Mouse (Mus musculus) heart, embryonic 11.5 days (tissue): ENCODE results near the gene Defa23. TPM values are rescaled to one million over a fixed set of nuclear protein-coding genes. Genes with fewer than 3 reads are reported as not detected.
"Not testable (repeated sequence)": the region's sequence is repeated elsewhere in the genome, so short reads cannot be mapped to it uniquely, and the experiment has no call there.

Experiments used
- ATAC-seq: fragments of 200-750 bp; cut with Nextera tagmentation; replicated peaks from 2 replicates; pipeline ENCODE4 v1.8.0; 2017; ENCODE audit warnings: moderate library complexity; ENCODE audit not compliant: insufficient number of reproducible peaks, low FRiP score, low TSS enrichment
- H3K27ac ChIP-seq: fragments of 300-500 bp; sonication (generic); 2 replicates; pipeline ENCODE4 v1.5.1; 2014; ENCODE audit warnings: mild to moderate bottlenecking, low read depth, low read length
- H3K27me3 ChIP-seq: fragments of 300-500 bp; sonication (generic); 2 replicates; pipeline ENCODE4 v1.6.1; 2014; ENCODE audit warnings: mild to moderate bottlenecking, low read length, mixed read lengths; ENCODE audit not compliant: control insufficient read depth, insufficient read depth
- H3K36me3 ChIP-seq: fragments of 300-500 bp; sonication (generic); 2 replicates; pipeline ENCODE4 v1.6.1; 2014; ENCODE audit warnings: mild to moderate bottlenecking, low read length, moderate library complexity, mixed read lengths; ENCODE audit not compliant: control insufficient read depth, insufficient read depth
- H3K4me1 ChIP-seq: fragments of 300-500 bp; sonication (generic); 2 replicates; pipeline ENCODE4 v1.6.1; 2014; ENCODE audit warnings: low read length; ENCODE audit not compliant: control insufficient read depth, insufficient read depth
- H3K4me2 ChIP-seq: fragments of 300-500 bp; sonication (generic); 2 replicates; pipeline ENCODE4 v1.6.1; 2014; ENCODE audit warnings: mild to moderate bottlenecking, moderate library complexity
- H3K4me3 ChIP-seq: fragments of 300-500 bp; sonication (generic); 2 replicates; pipeline ENCODE4 v1.5.1; 2014; ENCODE audit warnings: low read depth, low read length
- H3K9ac ChIP-seq: fragments of 300-500 bp; sonication (generic); 2 replicates; pipeline ENCODE4 v1.6.1; 2014; ENCODE audit warnings: mild to moderate bottlenecking, low read depth, low read length, moderate library complexity
- H3K9me3 ChIP-seq: fragments of 300-500 bp; sonication (generic); replicated peaks from 2 replicates; pipeline ENCODE4 v1.6.1; 2016; ENCODE audit warnings: low read length; ENCODE audit not compliant: control insufficient read depth
- WGBS: fragments of 180-500 bp; shearing (Covaris S2); extraction: QIAGEN DNeasy Blood & Tissue Kit; methylation state at CpG from one replicate; pipeline ENCODE4 v1.1.7; 2014; ENCODE audit not compliant: insufficient replicate concordance; 5-methylcytosine and 5-hydroxymethylcytosine counted together
- polyA plus RNA-seq: library from polyadenylated mRNA; unstranded; fragments of >200 nt; fragmentation: Nextera tagmentation; extraction: Ambion mirVana; gene quantifications from 2 replicates; pipeline ENCODE4 v1.2.1, GENCODE M21; 2014

Gene Defa23
- polyA plus RNA-seq = not detected in 2 replicates

DNA sequence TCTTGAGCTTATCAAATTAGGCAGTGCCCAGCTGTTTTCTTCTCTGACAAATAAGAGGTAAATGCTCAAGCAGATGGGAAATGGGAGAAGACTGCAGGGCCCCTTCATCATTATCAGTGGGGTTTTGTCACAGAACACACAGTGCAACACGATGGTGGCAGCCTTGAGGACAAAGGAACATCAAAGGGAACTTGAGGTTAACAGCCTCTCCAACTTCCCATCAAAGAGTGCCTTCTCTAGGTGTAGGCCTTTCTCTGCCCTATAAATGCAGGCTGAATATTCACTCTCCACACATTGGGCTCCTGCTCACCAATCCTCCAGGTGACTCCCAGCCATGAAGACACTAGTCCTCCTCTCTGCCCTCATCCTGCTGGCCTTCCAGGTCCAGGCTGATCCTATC is at the start of gene Defa23:
Gene Defa23 (plus strand): TSS at position 301 of the 400 bp plus-strand sequence.
- H3K9ac ChIP-seq, H3K27ac ChIP-seq, H3K4me3 ChIP-seq, H3K4me2 ChIP-seq, H3K9me3 ChIP-seq, H3K27me3 ChIP-seq, H3K36me3 ChIP-seq, ATAC-seq, H3K4me1 ChIP-seq: not testable (repeated sequence)
- WGBS = no CpG with 5 or more reads among the region's 1 CpGs

DNA sequence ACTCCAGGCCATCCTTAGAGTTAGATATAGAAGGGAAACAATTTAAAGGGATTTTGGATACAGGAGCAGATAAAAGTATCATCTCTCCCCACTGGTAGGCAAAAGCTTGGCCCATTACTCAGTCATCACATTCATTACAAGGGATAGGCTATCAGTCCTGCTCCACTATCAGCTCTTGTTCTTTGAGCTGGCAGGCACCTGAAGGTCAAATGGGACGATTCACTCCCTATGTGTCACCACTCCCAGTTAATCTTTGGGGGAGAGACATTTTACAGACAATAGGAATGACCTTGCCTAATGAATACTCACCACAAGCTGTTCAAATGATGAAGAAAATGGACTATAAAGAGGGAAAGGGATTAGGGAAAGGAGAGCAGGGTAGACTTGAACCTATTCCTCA is 48.0 kb upstream of the Defa23 start:
- Histone ChIP-seq H3K4me1 (no peaks in the 10 kb centered on the region), H3K9ac (no peak overlapping the region), H3K36me3 (no peaks in the 10 kb centered on the region), H3K27ac (no peak overlapping the region), H3K9me3 (peaks cover 5% of the 10 kb centered on the region), H3K4me3 (no peak overlapping the region), H3K4me2 (no peak overlapping the region), H3K27me3 (no peaks in the 10 kb centered on the region)
- ATAC-seq = no peak
- 30% methylated on average over 1 of the region's 1 CpGs for WGBS

DNA sequence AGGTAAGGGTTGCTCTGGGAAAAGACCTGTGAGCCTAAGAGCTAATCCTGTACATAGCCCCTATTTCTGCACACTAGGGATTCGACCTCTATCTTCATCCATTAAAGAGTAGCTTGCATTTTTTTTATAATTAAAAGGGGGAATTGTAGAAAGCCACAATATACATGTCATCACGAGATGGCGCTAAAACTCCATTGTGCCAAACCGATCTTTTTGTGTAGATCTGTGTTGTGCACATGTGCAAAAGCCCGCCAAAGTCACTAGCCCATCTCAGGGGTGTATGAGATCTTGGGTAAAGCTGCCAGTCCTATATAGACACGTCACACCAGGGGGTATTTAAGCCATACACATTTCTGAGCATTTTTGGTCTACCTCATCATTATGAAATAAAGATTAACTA is 46.3 kb upstream of the Defa23 start:
- H3K9me3 ChIP-seq, H3K9ac ChIP-seq, H3K27ac ChIP-seq, H3K27me3 ChIP-seq, H3K36me3 ChIP-seq, H3K4me2 ChIP-seq, H3K4me1 ChIP-seq, ATAC-seq, H3K4me3 ChIP-seq: not testable (repeated sequence)
- WGBS = 45% methylated on average over 6 of the region's 6 CpGs

DNA sequence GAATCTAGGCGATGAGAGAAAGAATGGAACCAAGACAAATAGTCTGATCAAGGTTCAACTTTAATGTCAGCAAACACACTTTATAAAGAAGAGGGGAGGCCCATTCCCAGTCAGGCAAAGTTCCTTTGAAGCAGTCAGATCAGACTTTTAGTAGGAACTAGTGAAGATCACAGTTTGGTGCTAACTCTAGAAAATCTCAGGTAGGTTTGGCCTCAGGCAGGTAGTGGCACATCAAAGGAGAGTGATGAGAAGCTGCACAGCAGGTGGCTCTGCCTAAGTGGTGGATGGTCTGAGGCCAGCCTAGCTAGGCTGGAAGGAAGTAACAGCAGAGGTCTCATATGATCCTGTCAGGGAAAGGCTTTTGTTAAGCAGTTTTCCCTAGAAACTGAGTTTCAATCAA is 44.3 kb upstream of the Defa23 start:
- not testable (repeated sequence) for H3K4me2 ChIP-seq, H3K27me3 ChIP-seq, H3K9ac ChIP-seq, ATAC-seq, H3K9me3 ChIP-seq, H3K36me3 ChIP-seq, H3K4me3 ChIP-seq, H3K27ac ChIP-seq, H3K4me1 ChIP-seq
- WGBS = 58% methylated on average over 1 of the region's 1 CpGs

DNA sequence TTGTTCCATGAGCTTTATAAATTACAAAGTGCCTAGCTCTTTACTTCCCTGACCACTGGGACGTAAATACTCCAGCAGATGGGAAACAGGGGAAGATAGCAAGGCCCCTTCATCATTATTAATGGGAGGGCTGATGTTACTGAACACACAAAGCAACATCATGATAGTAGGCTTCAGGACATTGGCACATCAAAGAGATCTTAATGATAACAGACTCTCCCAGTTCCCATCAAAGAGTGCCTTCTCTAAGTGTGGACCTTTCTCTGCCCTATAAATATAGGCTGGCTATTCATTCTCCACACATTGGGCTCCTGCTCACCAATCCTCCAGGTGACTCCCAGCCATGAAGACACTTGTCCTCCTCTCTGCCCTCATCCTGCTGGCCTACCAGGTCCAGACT is 29.6 kb upstream of the Defa23 start, which contains the start of gene Defa21:
Gene Defa21 (plus strand): TSS at position 301 of the 400 bp plus-strand sequence.
- not testable (repeated sequence) for H3K4me2 ChIP-seq, H3K9me3 ChIP-seq, H3K27ac ChIP-seq, ATAC-seq, H3K27me3 ChIP-seq, H3K9ac ChIP-seq, H3K4me3 ChIP-seq, H3K4me1 ChIP-seq, H3K36me3 ChIP-seq
- no CpG with 5 or more reads among the region's 1 CpGs for WGBS

DNA sequence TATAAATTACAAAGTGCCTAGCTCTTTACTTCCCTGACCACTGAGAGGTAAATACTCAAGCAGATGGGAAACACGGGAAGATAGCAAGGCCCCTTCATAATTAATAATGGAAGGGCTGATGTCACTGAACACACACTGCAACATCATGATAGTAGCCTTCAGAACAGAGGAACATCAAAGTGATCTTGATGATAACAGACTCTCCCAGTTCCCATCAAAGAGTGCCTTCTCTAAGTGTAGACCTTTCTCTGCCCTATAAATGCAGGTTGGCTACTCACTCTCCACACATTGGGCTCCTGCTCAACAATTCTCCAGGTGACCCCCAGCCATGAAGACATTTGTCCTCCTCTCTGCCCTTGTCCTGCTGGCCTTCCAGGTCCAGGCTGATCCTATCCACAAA is 9.9 kb downstream of the Defa23 start, which contains the start of gene Defa35:
Gene Defa35 (plus strand): TSS at position 301 of the 400 bp plus-strand sequence.
- not testable (repeated sequence) for H3K27me3 ChIP-seq, H3K9ac ChIP-seq, H3K4me2 ChIP-seq, H3K4me1 ChIP-seq, H3K9me3 ChIP-seq, H3K27ac ChIP-seq, H3K36me3 ChIP-seq, ATAC-seq, H3K4me3 ChIP-seq
- WGBS = 60% methylated on average over 1 of the region's 1 CpGs

DNA sequence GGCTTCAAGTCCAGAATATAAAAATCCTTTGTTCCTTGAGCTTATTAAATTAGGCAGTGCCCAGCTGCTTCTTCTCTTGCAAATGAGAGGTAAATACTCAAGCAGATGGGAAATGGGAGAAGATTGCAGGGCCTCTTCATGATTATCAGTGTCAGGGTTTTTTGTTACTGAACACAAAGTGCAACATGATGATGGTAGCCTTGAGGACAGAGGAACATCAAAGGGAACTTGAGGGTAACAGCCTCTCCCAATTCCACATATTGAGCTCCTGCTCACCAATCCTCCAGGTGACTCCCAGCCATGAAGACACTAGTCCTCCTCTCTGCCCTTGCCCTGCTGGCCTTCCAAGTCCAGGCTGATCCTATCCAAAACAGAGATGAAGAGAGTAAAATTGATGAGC is 29.3 kb downstream of the Defa23 start, which contains the start of gene Defa25:
Gene Defa25 (plus strand): TSS at position 301 of the 400 bp plus-strand sequence.
- H3K9ac ChIP-seq, H3K4me2 ChIP-seq, H3K27ac ChIP-seq, H3K27me3 ChIP-seq, H3K9me3 ChIP-seq, H3K36me3 ChIP-seq, ATAC-seq, H3K4me1 ChIP-seq, H3K4me3 ChIP-seq: not testable (repeated sequence)

DNA sequence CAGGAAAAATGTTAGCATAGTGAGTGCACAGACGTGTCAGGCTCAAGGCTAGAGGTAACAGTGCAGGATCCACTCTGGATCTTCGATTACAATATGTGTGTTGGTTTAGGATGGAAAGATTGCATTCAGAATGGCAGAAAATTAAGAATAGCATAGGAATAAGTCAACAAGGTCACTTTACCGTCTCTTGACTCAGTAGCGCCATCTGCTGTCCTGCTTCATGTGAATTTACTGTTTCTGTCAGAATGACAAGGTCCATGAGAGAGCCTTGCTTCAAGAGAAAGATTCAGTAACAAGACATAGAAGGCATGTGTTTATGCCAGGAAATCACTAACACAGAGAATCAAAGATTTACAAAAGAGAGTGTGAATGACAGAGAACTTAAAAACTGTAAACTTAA is 38.3 kb downstream of the Defa23 start:
- Histone ChIP-seq H3K27me3 (no peaks in the 10 kb centered on the region), H3K9me3 (no peaks in the 10 kb centered on the region), H3K27ac (no peak overlapping the region), H3K4me2 (no peak overlapping the region), H3K9ac (no peak overlapping the region), H3K4me3 (no peak overlapping the region), H3K4me1 (no peaks in the 10 kb centered on the region), H3K36me3 (no peaks in the 10 kb centered on the region)
- no peak for ATAC-seq
- 39% methylated on average over 4 of the region's 4 CpGs for WGBS

DNA sequence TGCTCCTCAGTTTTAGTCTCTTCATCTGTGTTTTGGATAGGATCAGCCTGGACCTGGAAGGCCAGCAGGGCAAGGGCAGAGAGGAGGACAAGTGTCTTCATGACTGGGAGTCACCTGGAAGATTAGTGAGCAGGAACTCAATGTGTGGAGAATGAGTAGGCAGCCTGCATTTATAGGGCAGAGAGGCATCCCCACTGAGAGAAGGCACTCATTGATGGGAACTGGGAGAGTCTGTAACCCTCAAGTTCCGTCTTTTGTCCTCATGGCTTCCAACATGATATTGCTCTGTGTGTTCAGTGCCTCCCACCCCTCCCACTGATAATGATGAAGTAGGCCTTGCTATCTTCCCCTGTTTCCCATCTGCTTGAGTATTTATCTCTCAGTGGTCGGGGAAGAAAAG is 41.1 kb downstream of the Defa23 start, which contains the start of gene Gm14851:
Gene Gm14851 (minus strand): TSS at position 101 of the 400 bp plus-strand sequence.
- not testable (repeated sequence) for H3K36me3 ChIP-seq, H3K4me1 ChIP-seq, H3K4me2 ChIP-seq, ATAC-seq, H3K27me3 ChIP-seq, H3K9me3 ChIP-seq, H3K27ac ChIP-seq, H3K9ac ChIP-seq, H3K4me3 ChIP-seq
- 100% methylated on average over 1 of the region's 2 CpGs for WGBS
